Mouse (Mus musculus): ENCODE results near the gene Ffar4.

Ffar4 gene

DNA sequence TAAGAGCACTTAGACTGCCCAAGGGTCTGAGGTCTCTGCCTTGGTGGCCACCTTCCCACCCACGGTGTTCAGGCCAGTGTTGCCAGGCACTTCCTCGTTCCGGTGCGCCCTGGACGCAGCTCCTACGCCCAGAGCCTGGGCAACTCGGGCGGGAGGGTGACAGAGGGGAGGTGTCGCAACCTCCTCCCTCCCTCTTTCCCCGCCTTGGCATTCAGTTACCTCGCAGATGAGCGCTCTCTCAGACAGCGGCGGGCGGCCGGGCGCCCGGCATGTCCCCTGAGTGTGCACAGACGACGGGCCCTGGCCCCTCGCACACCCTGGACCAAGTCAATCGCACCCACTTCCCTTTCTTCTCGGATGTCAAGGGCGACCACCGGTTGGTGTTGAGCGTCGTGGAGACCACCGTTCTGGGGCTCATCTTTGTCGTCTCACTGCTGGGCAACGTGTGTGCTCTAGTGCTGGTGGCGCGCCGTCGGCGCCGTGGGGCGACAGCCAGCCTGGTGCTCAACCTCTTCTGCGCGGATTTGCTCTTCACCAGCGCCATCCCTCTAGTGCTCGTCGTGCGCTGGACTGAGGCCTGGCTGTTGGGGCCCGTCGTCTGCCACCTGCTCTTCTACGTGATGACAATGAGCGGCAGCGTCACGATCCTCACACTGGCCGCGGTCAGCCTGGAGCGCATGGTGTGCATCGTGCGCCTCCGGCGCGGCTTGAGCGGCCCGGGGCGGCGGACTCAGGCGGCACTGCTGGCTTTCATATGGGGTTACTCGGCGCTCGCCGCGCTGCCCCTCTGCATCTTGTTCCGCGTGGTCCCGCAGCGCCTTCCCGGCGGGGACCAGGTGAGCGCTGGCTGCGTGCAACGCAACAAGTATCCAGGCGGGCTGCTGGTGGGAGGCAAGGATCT is at the start of gene Ffar4:
Gene Ffar4 (plus strand): TSS at position 214 of the 901 bp plus-strand sequence.
- peak; percentile 47 for DNase-seq (ENCODE audit: low read depth, low spot score)

DNA sequence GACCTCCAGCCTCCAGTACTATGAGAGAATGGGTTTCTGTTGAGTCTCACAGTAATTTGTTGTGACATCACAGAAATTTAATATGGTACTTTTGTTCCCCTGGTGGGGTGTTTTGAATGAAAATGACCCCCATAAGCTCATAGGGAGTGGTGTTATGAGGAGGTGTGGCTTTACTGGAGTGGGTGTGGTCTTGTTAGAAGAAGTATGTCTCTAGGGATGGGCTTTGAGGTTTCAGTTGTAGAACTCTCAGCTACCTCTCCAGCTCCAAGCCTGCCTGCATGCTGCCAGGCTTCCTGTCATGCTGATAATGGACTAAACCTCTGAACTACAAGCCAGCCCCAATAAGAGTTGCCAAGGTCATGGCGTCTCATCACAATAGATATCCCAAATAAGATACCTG is 47.2 kb upstream of the Ffar4 start:
- peak; percentile 82 for DNase-seq (ENCODE audit: low read depth, low spot score)

DNA sequence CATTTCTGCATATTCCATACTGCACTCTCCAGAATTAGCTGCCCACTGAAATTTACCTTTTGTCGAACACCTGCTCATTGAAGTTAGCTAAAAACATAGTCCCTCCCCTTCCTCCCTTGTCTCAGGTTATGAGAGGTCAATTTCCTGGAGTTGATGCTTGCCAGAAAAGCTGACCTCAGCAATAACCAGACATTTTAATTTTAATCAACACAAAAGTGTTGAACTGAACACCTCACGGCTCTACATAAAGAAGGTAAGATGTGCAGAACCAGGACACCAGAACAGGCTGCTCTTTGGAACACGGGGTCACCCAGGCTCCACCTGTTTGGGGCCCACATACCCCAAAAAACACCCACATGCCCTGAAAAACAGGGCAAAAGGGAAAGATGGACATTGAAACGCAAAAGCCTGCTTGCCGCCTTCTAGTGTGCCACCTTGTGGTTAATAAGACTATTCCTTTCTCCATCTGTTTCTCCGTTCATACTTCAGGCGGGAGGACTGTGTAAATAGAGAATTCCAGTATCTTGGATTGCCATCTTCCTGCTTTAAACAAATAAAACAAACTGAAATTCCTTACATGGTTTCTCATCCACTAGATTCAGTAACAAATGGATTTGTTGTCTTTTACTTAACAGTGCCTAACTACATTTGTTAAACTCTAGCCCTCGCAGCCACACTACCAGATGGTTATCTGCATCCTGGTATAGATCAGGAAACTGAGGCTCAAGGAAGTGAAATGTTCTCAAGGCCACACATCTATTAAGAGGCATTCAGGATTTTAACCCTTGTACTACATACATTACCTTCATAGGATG is 43.4 kb upstream of the Ffar4 start:
- DNase-seq (ENCODE audit: low read depth, low spot score): peak; percentile 65

DNA sequence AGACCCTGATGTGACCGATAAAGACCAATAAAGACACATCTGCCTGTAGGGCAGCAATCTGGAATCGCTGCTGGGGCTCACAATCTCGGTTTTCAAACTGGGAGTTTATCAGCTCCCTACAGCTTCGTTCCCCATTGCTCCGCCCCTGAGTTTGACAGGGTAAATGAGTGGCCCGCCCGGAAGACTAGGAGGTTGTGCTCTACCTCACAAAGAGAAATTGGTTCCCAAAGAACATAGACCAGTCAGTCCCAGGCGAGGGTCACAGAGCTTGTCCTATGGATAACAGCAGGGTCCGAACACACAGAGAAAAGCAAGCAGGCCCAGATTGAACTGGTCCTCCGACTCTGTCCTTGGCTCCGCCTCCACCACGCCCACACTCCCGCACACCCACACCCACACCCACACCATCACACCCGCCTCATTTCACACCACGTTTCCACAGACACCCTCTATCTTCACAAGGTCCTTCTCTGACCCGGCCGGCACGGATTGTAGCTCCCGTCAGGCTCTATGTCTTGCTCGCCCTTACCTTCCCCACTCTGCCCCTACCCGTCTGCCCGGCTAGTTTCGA is 42.6 kb upstream of the Ffar4 start:
- peak; percentile 91 for DNase-seq (ENCODE audit: low read depth, low spot score)

DNA sequence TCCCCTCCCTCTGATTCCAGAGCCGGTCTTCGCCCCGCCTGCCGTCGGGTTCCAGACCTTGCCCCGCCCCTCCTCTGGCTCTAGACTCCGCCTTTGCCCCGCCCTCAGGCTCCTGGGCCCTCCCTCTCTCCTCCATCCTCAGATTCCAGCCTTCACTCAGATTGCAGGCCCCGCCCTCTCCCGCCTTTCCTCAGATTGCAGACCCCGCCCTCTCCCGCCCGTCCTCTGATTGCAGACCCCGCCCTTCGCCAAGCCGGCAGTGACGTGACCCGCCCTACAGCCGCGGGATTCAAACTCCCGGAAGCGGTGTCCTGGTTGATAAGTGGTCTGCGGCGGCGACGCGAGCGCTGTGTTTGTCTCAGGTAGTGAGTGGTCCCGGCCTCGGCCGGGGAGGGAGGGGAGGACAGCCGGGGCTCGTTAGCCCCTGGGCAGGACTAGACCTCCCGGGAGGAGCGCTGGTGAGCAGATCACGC is 42.1 kb upstream of the Ffar4 start, which contains the start of gene Cep55:
Gene Cep55 (plus strand): TSS at position 292 of the 473 bp plus-strand sequence.
- peak; percentile 98 for DNase-seq (ENCODE audit: low read depth, low spot score)

DNA sequence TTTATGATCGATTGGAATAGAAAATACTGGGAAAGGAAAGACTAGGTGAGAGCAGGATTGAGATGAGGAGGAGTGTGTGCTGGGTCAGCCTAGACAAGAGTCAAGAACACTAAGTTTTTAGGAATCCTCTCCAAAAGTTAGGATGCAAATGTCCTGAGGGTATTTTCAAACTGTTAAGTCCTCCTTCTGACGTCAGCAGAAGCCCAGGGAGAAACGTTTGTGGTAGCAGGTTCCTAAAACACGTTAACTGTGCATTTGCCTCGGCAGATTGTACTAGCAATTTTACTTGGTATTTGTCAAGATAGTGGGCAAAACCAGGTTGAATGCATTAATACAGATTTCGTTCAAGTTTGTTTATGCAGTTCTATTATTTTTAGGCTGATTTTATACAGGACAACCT is 41.1 kb upstream of the Ffar4 start:
- DNase-seq (ENCODE audit: low read depth, low spot score): peak; percentile 60

DNA sequence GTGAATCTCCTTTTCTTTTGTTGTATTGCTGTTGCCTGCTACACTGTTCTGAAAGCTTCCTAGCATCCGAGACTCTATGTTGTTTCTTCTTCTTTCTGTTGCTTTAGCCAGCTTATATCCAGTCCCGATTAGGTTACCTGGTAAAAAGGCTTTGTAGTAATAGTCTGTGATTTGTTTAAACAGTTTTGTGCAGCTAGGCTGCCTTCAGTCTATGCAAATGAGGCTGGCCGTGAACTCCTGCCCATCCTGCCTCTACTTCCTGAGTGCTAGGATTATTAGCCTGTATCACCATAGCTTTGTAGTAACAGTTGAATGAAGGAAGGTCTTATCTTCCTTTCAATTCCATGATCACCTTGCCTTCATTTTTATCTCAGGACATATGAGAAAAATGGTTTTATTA is 40.6 kb upstream of the Ffar4 start:
- peak; percentile 74 for DNase-seq (ENCODE audit: low read depth, low spot score)

DNA sequence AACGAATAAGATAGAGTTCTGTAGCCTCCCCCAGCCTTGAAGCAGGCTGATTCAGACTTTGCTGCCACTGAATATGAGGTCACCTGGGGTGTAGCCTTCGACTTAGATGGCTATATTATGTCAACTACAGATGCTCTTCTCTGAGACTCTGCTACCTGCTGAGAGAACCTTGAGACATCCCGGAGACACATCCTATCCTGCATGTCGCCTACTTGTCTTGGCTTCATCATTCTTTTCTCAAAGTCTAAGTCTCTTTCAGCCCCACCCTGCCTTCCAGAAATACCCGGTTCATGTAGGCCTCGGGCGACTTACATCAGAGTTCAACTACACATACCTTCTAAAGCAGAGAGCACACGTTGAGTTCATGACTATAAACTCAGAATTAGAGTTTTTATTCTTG is 39.9 kb upstream of the Ffar4 start:
- DNase-seq (ENCODE audit: low read depth, low spot score): peak; percentile 88

DNA sequence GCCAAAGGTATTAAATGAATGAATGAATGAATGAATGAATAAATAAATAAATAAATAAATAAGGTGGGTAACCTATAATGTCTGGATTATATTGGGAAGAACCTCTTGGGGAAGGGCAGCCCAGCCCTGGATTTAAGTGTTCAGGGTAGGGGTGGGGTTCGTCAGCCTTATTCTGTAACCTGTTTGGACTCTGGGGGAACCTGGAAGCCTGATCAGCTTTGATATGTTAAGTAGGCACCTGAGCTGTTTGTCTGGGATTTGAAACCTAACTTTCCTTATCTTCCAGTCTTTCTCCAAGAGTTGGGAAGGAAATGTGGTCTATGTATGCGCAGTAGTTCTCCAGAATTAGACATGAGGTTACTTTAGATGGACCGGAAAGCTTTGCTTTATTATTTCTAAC is 33.7 kb upstream of the Ffar4 start:
- peak; percentile 76 for DNase-seq (ENCODE audit: low read depth, low spot score)

DNA sequence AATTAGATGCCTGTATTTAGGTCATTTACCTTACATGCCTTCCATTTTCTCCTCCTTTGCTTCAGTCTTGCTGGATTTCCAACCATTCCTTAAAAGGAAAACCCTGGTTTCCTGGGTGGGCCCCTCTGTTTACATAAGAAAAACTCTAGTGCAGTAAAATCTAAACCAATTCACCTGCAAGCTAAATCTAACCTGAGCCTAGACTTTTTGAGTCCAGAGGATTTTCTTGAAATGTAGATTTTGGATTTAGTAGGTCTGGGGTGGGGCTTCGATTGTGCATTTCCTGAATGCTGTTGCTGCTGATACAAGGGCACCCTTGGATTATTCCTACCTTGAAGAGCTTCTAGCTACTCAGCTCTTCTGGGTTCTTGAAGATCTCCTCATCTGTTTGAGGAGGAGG is 32.8 kb upstream of the Ffar4 start:
- DNase-seq (ENCODE audit: low read depth, low spot score): peak; percentile 94

DNA sequence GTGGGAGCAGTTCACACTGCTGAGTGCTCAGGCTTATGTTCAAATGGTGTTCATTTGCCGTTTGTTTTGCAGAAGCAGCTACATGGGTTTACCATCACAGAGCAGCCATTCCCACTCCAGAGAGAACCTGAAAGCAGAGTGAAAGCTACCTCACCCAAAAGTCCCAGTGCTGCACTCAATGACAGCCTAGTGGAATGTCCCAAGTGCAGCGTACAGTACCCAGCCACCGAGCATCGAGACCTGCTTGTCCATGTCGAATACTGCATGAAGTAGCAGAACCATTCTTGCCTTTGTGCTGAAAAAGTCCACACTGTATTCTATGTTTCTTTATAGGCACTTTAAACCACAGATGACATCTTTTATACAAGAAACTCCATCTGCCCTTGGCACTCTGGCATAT is 23.6 kb upstream of the Ffar4 start:
- no peak for DNase-seq (ENCODE audit: low read depth, low spot score)

DNA sequence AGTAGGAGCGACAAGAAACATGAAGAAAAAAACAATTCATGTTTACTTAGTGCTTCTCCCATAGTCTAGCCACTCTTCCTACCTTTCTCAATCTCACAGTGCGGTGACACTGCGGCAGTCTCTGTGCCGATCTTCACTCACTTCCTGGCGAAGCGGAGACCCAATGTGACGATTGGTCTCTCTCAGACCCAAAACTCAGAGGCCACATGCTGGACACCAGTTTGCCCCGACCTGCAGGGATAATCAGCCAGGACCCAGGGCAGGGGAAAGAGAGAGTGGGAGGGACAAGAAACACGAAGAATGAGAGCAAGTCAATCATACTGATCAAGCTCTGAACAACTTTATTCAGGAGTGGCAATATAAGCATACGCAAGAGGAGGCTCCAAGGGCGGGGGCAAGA is 21.8 kb upstream of the Ffar4 start:
- no peak for DNase-seq (ENCODE audit: low read depth, low spot score)

DNA sequence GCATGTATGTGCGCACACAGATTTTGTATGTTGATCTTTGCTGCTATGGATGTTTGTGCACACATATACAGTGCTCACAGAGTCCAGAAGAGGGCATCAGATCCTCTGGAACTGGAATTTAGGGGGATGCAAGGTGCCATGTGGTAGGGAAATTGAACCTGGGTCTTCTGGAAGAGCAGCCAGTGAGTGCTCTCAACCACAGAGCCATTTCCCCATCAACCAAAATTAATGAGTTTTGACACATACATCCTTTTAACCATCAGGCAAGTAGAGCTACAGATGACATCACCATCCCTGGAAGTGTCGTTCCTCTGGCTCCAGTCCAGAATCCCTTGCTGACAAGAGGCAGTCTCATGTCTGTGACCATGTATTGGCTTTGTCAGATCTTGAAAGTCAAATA is 20.6 kb upstream of the Ffar4 start:
- DNase-seq (ENCODE audit: low read depth, low spot score): peak; percentile 52

DNA sequence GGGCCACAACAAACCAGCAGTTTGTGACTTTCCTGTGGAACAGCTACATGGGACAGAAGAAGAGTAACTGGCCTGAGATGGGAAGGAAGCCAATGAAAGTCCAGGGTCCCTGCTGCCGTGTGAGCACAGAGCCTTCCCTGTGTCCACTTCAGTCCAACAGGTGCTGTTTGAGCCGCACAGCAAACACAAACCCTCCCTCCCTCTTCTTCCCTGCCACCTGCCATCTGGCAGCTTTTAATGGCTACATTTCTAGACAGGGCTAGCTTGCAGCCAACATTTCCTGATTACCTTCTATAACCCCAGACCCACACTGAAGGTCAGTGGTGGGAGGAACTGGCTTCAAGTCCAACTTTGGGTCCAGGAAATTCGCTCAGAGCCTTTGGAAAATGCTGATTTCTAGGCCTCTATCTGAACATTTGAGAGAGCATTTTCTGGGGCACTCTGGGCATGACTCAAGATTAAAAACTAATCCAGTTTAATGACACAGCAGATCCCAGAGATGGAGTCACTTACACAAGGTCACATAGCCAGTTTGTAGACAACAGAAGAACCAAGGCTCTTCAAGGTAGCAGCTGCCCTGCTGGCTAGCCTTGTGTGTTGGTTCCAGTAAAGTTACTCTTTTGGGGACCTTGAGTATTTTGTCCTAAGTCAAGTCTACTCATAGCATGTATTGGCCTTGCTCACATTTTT is 18.9 kb upstream of the Ffar4 start:
- DNase-seq (ENCODE audit: low read depth, low spot score): no peak

DNA sequence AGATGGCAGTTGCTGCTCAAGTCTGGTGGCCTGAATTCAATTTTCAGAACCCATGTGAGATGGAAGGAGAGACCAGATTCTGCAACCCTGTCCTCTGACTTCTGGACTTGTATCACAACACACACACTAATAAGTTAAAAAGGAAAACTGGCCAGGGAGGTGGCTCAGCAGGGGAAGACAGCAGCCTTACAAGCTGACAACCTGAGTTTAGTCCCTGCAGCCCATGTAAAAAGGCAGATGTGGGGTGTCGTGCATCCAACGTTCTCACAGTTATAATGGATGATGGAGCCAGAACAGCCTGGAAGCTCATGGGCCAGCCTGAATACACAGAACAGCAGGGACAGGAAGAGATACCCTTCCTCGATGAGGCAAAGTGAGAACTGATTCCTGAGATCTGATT is 15.5 kb upstream of the Ffar4 start:
- DNase-seq (ENCODE audit: low read depth, low spot score): no peak

DNA sequence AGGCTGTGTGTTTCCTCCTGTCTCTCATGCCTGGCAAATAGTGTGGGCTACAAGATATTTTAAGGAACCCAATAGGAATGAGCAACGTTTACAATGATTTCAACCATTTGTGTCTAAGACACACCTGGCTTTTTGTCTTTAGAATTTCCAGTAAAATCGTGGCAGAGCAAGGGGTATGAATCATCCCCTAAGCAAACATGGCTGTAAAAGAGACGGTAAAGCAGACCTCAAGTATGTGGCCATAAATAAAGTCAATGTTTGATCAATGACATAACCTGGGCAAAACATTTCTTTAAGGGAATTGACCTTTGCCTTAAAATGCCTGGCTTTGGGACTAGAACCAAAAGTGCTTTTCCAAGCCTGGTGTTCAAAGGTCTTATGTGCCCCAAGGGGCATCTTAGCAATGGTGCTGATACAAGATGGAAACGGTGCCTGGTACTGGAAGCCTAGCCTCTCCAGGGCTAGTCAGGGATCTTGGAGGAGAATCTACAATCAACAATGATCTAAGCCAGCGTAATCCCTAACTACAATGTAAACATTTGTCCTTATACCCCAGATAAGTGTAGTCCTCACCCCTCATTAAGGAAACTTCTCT is 13.8 kb upstream of the Ffar4 start:
- no peak for DNase-seq (ENCODE audit: low read depth, low spot score)

DNA sequence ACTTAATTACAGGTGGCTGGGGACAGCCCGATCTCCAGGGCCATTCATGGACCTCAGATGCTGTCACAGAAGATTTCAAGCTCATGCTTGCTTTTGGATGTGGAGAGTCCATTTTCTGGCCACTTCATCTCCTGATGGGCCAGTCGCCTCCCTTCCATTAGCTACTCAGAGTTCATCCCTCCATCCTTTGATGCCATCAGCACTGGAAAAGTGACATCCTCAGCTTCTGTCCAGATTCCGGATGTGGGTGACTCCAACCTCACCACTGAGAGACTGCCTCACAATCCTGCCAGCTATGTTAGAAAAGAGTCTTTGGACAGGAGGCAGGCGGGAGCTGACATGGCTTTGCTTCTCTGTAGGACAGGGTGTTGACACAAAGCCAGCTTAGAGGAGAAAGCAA is 11.0 kb upstream of the Ffar4 start:
- DNase-seq (ENCODE audit: low read depth, low spot score): no peak

DNA sequence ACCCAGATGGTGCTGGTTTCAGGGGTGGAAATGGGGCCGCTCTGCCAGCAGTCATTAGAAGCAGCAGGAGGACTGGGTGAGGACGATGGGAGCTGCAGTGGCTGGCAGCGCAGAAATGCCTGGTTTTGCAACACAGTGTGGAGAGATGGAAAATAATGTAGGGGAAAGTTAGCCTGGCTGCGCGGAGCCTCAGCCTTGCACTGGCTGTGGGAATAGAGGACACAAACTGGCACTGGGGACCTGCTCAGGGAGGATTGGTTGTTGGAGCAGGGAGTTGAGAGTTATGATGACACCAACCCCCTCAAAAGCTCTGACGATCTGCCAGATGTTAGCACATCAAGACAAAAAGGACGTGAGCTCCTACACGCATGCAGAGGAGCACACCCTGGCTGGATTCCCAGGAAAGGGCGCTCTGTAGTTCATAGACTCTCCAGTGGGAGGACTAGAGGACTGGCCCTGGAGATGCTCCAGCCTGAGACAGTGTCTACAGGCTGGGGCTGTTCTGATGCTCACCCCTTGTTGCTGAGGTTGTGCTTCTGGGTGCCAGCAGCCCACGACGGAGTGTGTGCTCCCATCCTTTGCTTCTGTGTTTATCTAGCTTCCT is 9.8 kb upstream of the Ffar4 start:
- DNase-seq (ENCODE audit: low read depth, low spot score): peak; percentile 74

DNA sequence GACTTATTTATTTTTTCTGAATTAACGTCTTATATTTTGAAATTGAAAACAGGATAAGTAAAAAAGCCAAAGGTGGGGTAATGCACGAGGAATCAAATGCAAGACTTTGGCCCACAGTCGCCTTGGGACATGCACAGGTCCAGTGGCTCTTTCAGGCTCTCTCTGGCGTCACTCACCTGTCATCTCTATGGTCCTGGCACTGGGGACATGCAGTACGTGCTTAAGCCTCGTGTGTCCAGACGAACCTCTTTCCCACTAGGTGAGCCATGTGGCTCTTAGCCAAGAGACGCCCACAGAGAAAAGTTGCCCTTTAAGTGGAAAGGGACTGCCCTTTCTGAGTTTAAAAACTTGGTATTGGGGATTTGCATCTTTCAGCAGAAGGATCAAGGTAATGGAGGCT is 7.5 kb upstream of the Ffar4 start:
- no peak for DNase-seq (ENCODE audit: low read depth, low spot score)

DNA sequence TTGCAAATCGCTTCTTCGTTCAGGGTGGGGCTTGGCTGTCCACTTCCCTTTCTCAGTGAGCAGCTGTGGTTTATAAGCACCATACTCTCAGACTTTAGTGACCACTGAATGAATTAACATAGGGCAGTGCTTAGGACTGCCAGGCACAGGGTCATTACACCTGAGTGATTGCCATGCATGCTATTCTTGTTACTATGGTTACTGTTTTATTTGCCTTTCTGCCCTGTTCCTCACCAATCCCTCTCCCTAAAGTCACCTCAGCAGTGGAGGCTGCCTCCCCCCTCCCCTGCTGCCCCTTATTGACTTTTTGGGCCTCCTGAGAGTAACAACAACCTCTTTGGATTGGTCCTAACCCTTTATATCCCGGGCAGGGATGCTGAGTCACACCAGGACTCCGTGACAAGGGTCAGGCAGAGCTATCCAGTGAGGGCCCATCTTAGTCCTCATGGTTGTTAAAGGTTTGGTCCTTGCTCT is 5.3 kb upstream of the Ffar4 start:
- no peak for DNase-seq (ENCODE audit: low read depth, low spot score)

DNA sequence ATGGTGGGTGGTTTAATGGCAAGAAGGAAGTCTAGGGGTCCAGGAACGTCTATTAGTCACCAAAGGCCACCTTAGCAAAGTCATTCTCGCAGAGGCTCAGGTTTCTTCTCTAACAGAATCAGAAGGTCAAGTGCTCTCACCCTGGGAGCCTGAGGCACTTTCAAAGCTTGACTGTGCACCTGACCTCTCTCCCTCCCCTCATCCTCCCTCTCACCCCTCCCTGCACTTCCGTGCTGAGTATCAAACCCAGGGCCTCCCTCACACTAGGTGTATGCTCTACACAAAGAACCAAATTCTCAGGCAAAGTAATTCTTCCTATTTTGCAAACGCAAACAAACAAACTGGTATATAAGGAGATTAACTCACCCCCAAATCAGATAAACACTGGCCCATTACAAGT is 640 bp upstream of the Ffar4 start:
- peak; percentile 38 for DNase-seq (ENCODE audit: low read depth, low spot score)

Data from R1 (cell line).